In the genomic region with DNA sequence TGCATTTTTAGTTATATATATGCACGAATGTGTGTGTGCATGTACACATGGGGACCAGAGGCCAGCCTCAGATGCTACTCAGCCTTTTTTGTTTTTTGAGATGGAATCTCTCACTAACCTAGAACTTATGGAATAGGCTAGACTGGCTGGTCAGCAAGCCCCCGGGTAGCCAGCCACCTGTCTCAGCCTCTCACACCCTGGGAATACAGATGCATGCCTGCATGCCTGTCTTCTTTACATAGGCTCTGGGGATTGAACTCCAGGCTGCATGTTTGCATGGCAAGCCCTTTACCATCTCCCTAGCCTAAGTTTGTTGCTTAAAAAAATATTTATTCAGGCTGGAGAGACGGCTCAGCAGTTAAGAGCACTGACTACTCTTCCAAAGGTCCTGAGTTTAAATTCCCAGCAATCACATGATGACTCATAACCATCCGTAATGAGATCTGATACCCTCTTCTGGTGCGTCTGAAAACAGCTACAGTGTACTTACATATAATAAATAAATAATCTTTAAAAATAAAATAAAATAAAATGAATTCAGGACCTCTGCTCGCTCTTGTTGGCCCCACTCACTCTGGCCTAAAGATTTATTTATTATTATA, we compare ENCODE assay signal across 30 mouse cellular contexts. TPM values are rescaled to one million over a fixed set of nuclear protein-coding genes. Genes with fewer than 3 reads are reported as not detected.
"Had no signal": no experiment of that assay in that cellular context is flagged by ENCODE, and none has a peak within 500 bp of the region (broad histone marks: within the 10 kb centered on the region; RNA-seq: fewer than 3 reads in every experiment).

No protein-coding gene starts in this region.

- DNase-seq: gastrocnemius, adult 2 months; gastrocnemius, postnatal 10 days; gastrocnemius, postnatal 25 days; heart, postnatal 14 days; heart, postnatal 36 days; kidney, adult 11 months; kidney, adult 2 months; kidney, adult 9 months; kidney, postnatal 14 days; kidney, postnatal 36 days; layer of hippocampus, adult 9-11 months; layer of hippocampus, postnatal 36 days; left cerebral cortex, postnatal 4 days had no signal

- H3K27ac ChIP-seq: gastrocnemius, adult 2 months; heart, embryonic 10.5 days; hindbrain, embryonic 13.5 days; hindbrain, embryonic 15.5 days; hindbrain, postnatal 0 days; kidney, embryonic 15.5 days; kidney, postnatal 0 days; limb, embryonic 13.5 days; limb, embryonic 15.5 days; liver, embryonic 12.5 days; liver, embryonic 14.5 days had no signal

- H3K27me3 ChIP-seq: heart, embryonic 12.5 days; hindbrain, embryonic 13.5 days; hindbrain, embryonic 15.5 days; kidney, embryonic 15.5 days; limb, embryonic 13.5 days; limb, embryonic 15.5 days; liver, embryonic 12.5 days had no signal

- H3K4me1 ChIP-seq: heart, embryonic 10.5 days; heart, embryonic 12.5 days; hindbrain, embryonic 13.5 days; kidney, embryonic 15.5 days; limb, embryonic 13.5 days; limb, embryonic 15.5 days; liver, embryonic 12.5 days had no signal

- ATAC-seq: hindbrain, postnatal 0 days; intestine, embryonic 16.5 days; liver, embryonic 12.5 days had no signal

- H3K36me3 ChIP-seq: heart, embryonic 10.5 days; heart, embryonic 12.5 days; hindbrain, embryonic 13.5 days; hindbrain, embryonic 15.5 days; kidney, embryonic 15.5 days; limb, embryonic 13.5 days; limb, embryonic 15.5 days; liver, embryonic 12.5 days had no signal

- H3K4me3 ChIP-seq: gastrocnemius, adult 2 months; heart, embryonic 10.5 days; heart, embryonic 12.5 days; hindbrain, embryonic 13.5 days; hindbrain, embryonic 15.5 days; kidney, embryonic 15.5 days; limb, embryonic 13.5 days; limb, embryonic 15.5 days; liver, embryonic 12.5 days had no signal

RNA-seq across cellular contexts. Expression of gene Map3k19, which starts 5.1 kb away (rescaled TPM):
- total RNA-seq: gastrocnemius, postnatal 4 days; liver, adult 2 months had no signal
- polyA plus RNA-seq: heart, embryonic 10.5 days; heart, embryonic 12.5 days; heart, embryonic 14.5 days; intestine, embryonic 14.5 days; intestine, embryonic 16.5 days; kidney, embryonic 15.5 days; kidney, postnatal 0 days; limb, embryonic 11.5 days; limb, embryonic 13.5 days; limb, embryonic 15.5 days; liver, embryonic 12.5 days had no signal
